Mouse (Mus musculus) embryonic facial prominence, embryonic 14.5 days (tissue): ENCODE data around the gene Gtsf1. TPM values are rescaled to one million over a fixed set of nuclear protein-coding genes. Genes with fewer than 3 reads are reported as not detected.
A peak's percentile ranks its signal among the peaks of the same experiment; 100 is the strongest.

Experiments
- ATAC-seq: fragments of 200-750 bp; cut with Nextera tagmentation; 2 replicates; pipeline ENCODE4 v1.8.0; 2017; ENCODE audit warnings: low read depth, moderate number of reproducible peaks, moderate TSS enrichment
- DNase-seq: peaks from one replicate; pipeline ENCODE4 v3.0.0-alpha.2; 2015; ENCODE audit warnings: low spot score
- H3K27ac ChIP-seq: fragments of 300-500 bp; sonication (generic); replicated peaks from 2 replicates; pipeline ENCODE4 v1.5.1; 2014; ENCODE audit warnings: low read depth, mild to moderate bottlenecking, low read length, moderate library complexity
- H3K27me3 ChIP-seq: fragments of 300-500 bp; sonication (generic); replicated peaks from 2 replicates; pipeline ENCODE4 v1.6.1; 2014; ENCODE audit warnings: low read length; ENCODE audit not compliant: control insufficient read depth, insufficient read depth
- H3K36me3 ChIP-seq: fragments of 300-500 bp; sonication (generic); 2 replicates; pipeline ENCODE4 v1.6.1; 2014; ENCODE audit warnings: low read length, mixed read lengths; ENCODE audit not compliant: control insufficient read depth, insufficient read depth
- H3K4me1 ChIP-seq: fragments of 300-500 bp; sonication (generic); 2 replicates; pipeline ENCODE4 v1.6.1; 2014; ENCODE audit warnings: antibody characterized with exemption, low read length; ENCODE audit not compliant: control insufficient read depth, insufficient read depth
- H3K4me2 ChIP-seq: fragments of 300-500 bp; sonication (generic); 2 replicates; pipeline ENCODE4 v1.6.1; 2014; ENCODE audit warnings: low read depth, mild to moderate bottlenecking, low read length, moderate library complexity, mixed read lengths
- H3K4me3 ChIP-seq: fragments of 300-500 bp; sonication (generic); 2 replicates; pipeline ENCODE4 v1.5.1; 2014; ENCODE audit warnings: low read depth, mild to moderate bottlenecking, low read length
- H3K9ac ChIP-seq: fragments of 300-500 bp; sonication (generic); 2 replicates; pipeline ENCODE4 v1.6.1; 2014; ENCODE audit warnings: low read depth, mild to moderate bottlenecking, low read length, moderate library complexity, mixed read lengths
- H3K9me3 ChIP-seq: fragments of 300-500 bp; sonication (generic); 2 replicates; pipeline ENCODE4 v1.6.1; 2016; ENCODE audit warnings: low read length; ENCODE audit not compliant: control insufficient read depth
- WGBS: fragments of 180-500 bp; shearing (Covaris S2); extraction: QIAGEN DNeasy Blood & Tissue Kit; methylation state at CpG from one replicate; pipeline ENCODE4 v1.1.7; 2014; 5-methylcytosine and 5-hydroxymethylcytosine counted together
- polyA plus RNA-seq: library from polyadenylated mRNA; unstranded; fragments of >200 nt; fragmentation: Nextera tagmentation; extraction: Ambion mirVana; gene quantifications from 2 replicates; pipeline ENCODE4 v1.2.1, GENCODE M21; 2014

Gtsf1 gene
- polyA plus RNA-seq, 1 experiment from 2014 or later, result not detected

- Histone ChIP-seq H3K4me3 (no peak overlapping the region), H3K27me3 (no peaks in the 10 kb centered on the region), H3K4me2 (no peak overlapping the region), H3K4me1 (no peaks in the 10 kb centered on the region; the same call in 1 of the 2 replicates), H3K27ac (no peak overlapping the region), H3K9me3 (no peaks in the 10 kb centered on the region), H3K36me3 (no peaks in the 10 kb centered on the region), H3K9ac (no peak overlapping the region)
- DNase-seq (no peak), ATAC-seq (no peak)
These were observed 57.8 kb downstream of the Gtsf1 start for GRCm38 (mm10) chr15:103372461-103372860.

- no peak for DNase-seq
- Histone ChIP-seq H3K9ac (no peak overlapping the region), H3K27ac (peak overlapping the region; percentile 67; the same call in 1 of the 2 replicates), H3K4me3 (no peak overlapping the region), H3K36me3 (no peaks in the 10 kb centered on the region), H3K4me1 (peaks cover 5% of the 10 kb centered on the region), H3K4me2 (no peak overlapping the region), H3K9me3 (no peaks in the 10 kb centered on the region), H3K27me3 (no peaks in the 10 kb centered on the region)
- WGBS, result 74% methylated on average over 1 of the region's 1 CpGs
- ATAC-seq, result no peak
These were observed 58.5 kb downstream of the Gtsf1 start for GRCm38 (mm10) chr15:103371741-103372140.

- no peak overlapping the region for H3K4me2 ChIP-seq
- no peaks in the 10 kb centered on the region for H3K27me3 ChIP-seq
- no peaks in the 10 kb centered on the region for H3K9me3 ChIP-seq
- peak overlapping the region; percentile 67; the same call in 1 of the 2 replicates for H3K27ac ChIP-seq
- DNase-seq (peak; percentile 60), ATAC-seq (no peak; the same call in 1 of the 2 replicates)
- peaks cover 5% of the 10 kb centered on the region for H3K4me1 ChIP-seq
- no peak overlapping the region for H3K9ac ChIP-seq
- 17% methylated on average over 2 of the region's 2 CpGs for WGBS
- no peak overlapping the region for H3K4me3 ChIP-seq
- no peaks in the 10 kb centered on the region for H3K36me3 ChIP-seq
These were observed 59.1 kb downstream of the Gtsf1 start for GRCm38 (mm10) chr15:103371208-103371607.

- no peak overlapping the region for H3K4me2 ChIP-seq
- peaks cover 5% of the 10 kb centered on the region for H3K4me1 ChIP-seq
- H3K9me3 ChIP-seq, result no peaks in the 10 kb centered on the region
- no peak overlapping the region for H3K4me3 ChIP-seq
- ATAC-seq (no peak), DNase-seq (no peak)
- H3K9ac ChIP-seq, result no peak overlapping the region
- no peaks in the 10 kb centered on the region for H3K36me3 ChIP-seq
- no peak overlapping the region for H3K27ac ChIP-seq
- 47% methylated on average over 4 of the region's 4 CpGs for WGBS
- H3K27me3 ChIP-seq, result no peaks in the 10 kb centered on the region
These were observed 59.8 kb downstream of the Gtsf1 start for GRCm38 (mm10) chr15:103370462-103370861.

GRCm38 (mm10) chr15:103369123-103369522, 61.1 kb downstream of the Gtsf1 start:
- no peak for ATAC-seq
- Histone ChIP-seq H3K4me3 (no peak overlapping the region), H3K4me2 (no peak overlapping the region), H3K9ac (no peak overlapping the region), H3K27me3 (no peaks in the 10 kb centered on the region), H3K27ac (no peak overlapping the region), H3K9me3 (no peaks in the 10 kb centered on the region), H3K4me1 (peaks cover 16% of the 10 kb centered on the region), H3K36me3 (no peaks in the 10 kb centered on the region)
- no peak for DNase-seq
- WGBS, result 38% methylated on average over 1 of the region's 1 CpGs

GRCm38 (mm10) chr15:103368179-103368940, 61.9 kb downstream of the Gtsf1 start:
- H3K9ac ChIP-seq, result no peak overlapping the region
- ATAC-seq (no peak), DNase-seq (no peak)
- WGBS, result 87% methylated on average over 4 of the region's 4 CpGs
- peaks cover 17% of the 10 kb centered on the region for H3K4me1 ChIP-seq
- H3K9me3 ChIP-seq, result no peaks in the 10 kb centered on the region
- no peaks in the 10 kb centered on the region for H3K27me3 ChIP-seq
- H3K4me2 ChIP-seq, result no peak overlapping the region
- H3K27ac ChIP-seq, result no peak overlapping the region
- H3K36me3 ChIP-seq, result no peaks in the 10 kb centered on the region
- H3K4me3 ChIP-seq, result no peak overlapping the region

GRCm38 (mm10) chr15:103366376-103367149, 63.7 kb downstream of the Gtsf1 start, which contains the start of gene Itga5:
Itga5 (minus strand) TSS chr15:103366763.
- H3K9ac ChIP-seq, result peak within 1 kb of the TSS; percentile 94
- H3K27ac ChIP-seq, result peak within 1 kb of the TSS; percentile 93
- peaks cover 17% of the 10 kb centered on the region for H3K4me1 ChIP-seq
- peak; percentile 80 for ATAC-seq
- no peaks in the 10 kb centered on the region for H3K9me3 ChIP-seq
- H3K27me3 ChIP-seq, result no peaks in the 10 kb centered on the region
- H3K4me2 ChIP-seq, result peak within 1 kb of the TSS; percentile 78
- H3K4me3 ChIP-seq, result peak within 1 kb of the TSS; percentile 99
- peak; percentile 82 for DNase-seq
- no peaks in the 10 kb centered on the region for H3K36me3 ChIP-seq
- WGBS, result 0% methylated on average over 20 of the region's 51 CpGs

- ATAC-seq (peak; percentile 42), DNase-seq (peak; percentile 68)
- H3K9ac ChIP-seq, result peak overlapping the region; percentile 94
- WGBS, result 1% methylated on average over 47 of the region's 51 CpGs
- no peaks in the 10 kb centered on the region for H3K27me3 ChIP-seq
- H3K9me3 ChIP-seq, result no peaks in the 10 kb centered on the region
- H3K4me2 ChIP-seq, result peak overlapping the region; percentile 78
- no peaks in the 10 kb centered on the region for H3K36me3 ChIP-seq
- peaks cover 17% of the 10 kb centered on the region for H3K4me1 ChIP-seq
- peak overlapping the region; percentile 99 for H3K4me3 ChIP-seq
- peak overlapping the region; percentile 93 for H3K27ac ChIP-seq
These were observed 64.5 kb downstream of the Gtsf1 start for GRCm38 (mm10) chr15:103365471-103366375.
